Mouse (Mus musculus): ENCODE data around the gene Tenm4. TPM values are rescaled to one million over a fixed set of nuclear protein-coding genes. Genes with fewer than 3 reads are reported as not detected.
A peak's percentile ranks its signal among the peaks of the same experiment; 100 is the strongest.

Gene Tenm4
- polyA plus RNA-seq, 1 experiment from 2014 or later = 38.0 TPM

GRCm38 (mm10) chr7:96210525-96211369 is 39.7 kb downstream of the Tenm4 start:
- peak; percentile 88 for DNase-seq
- Histone ChIP-seq H3K4me1 (ENCODE audit: control insufficient read depth, insufficient read depth, low read length) (peaks cover 19% of the 10 kb centered on the region), H3K36me3 (ENCODE audit: control insufficient read depth, insufficient read depth, low read length) (no peaks in the 10 kb centered on the region), H3K27ac (replicated peaks; ENCODE audit: low read depth, low read length) (peak overlapping the region; percentile 96), H3K27me3 (ENCODE audit: control insufficient read depth, insufficient read depth, low read length) (peaks cover 10% of the 10 kb centered on the region; the same call in 1 of the 2 replicates), H3K9ac (replicated peaks; ENCODE audit: low read length) (peak overlapping the region; percentile 91), H3K4me3 (replicated peaks; ENCODE audit: low read depth, low read length) (peak overlapping the region; percentile 79), H3K9me3 (ENCODE audit: control insufficient read depth, low read length) (no peaks in the 10 kb centered on the region), H3K4me2 (ENCODE audit: low read length) (peak overlapping the region; percentile 98)
- under 1% methylated on average over 62 of the region's 62 CpGs for WGBS
- ATAC-seq (ENCODE audit: low FRiP score, low TSS enrichment) = peak; percentile 69

GRCm38 (mm10) chr7:96211618-96212021 is 40.6 kb downstream of the Tenm4 start:
- ATAC-seq (ENCODE audit: low FRiP score, low TSS enrichment) (no peak), DNase-seq (peak; percentile 55)
- H3K27me3 ChIP-seq (ENCODE audit: control insufficient read depth, insufficient read depth, low read length) = peaks cover 10% of the 10 kb centered on the region; the same call in 1 of the 2 replicates
- peak overlapping the region; percentile 96 for H3K27ac ChIP-seq (replicated peaks; ENCODE audit: low read depth, low read length)
- under 1% methylated on average over 17 of the region's 17 CpGs for WGBS
- H3K9ac ChIP-seq (replicated peaks; ENCODE audit: low read length) = peak overlapping the region; percentile 91
- H3K4me1 ChIP-seq (ENCODE audit: control insufficient read depth, insufficient read depth, low read length) = peaks cover 19% of the 10 kb centered on the region
- no peaks in the 10 kb centered on the region for H3K36me3 ChIP-seq (ENCODE audit: control insufficient read depth, insufficient read depth, low read length)
- H3K4me2 ChIP-seq (ENCODE audit: low read length) = peak overlapping the region; percentile 98
- peak overlapping the region; percentile 79 for H3K4me3 ChIP-seq (replicated peaks; ENCODE audit: low read depth, low read length)
- H3K9me3 ChIP-seq (ENCODE audit: control insufficient read depth, low read length) = no peaks in the 10 kb centered on the region

GRCm38 (mm10) chr7:96212224-96212591 is 41.2 kb downstream of the Tenm4 start:
- Histone ChIP-seq H3K4me2 (ENCODE audit: low read length) (peak overlapping the region; percentile 98), H3K9ac (replicated peaks; ENCODE audit: low read length) (peak overlapping the region; percentile 91), H3K4me1 (ENCODE audit: control insufficient read depth, insufficient read depth, low read length) (peaks cover 19% of the 10 kb centered on the region), H3K27ac (replicated peaks; ENCODE audit: low read depth, low read length) (peak overlapping the region; percentile 72; the same call in 1 of the 2 replicates), H3K27me3 (ENCODE audit: control insufficient read depth, insufficient read depth, low read length) (peaks cover 8% of the 10 kb centered on the region; the same call in 1 of the 2 replicates), H3K36me3 (ENCODE audit: control insufficient read depth, insufficient read depth, low read length) (no peaks in the 10 kb centered on the region), H3K9me3 (ENCODE audit: control insufficient read depth, low read length) (no peaks in the 10 kb centered on the region), H3K4me3 (replicated peaks; ENCODE audit: low read depth, low read length) (peak overlapping the region; percentile 79)
- DNase-seq (peak; percentile 17), ATAC-seq (ENCODE audit: low FRiP score, low TSS enrichment) (no peak)
- under 1% methylated on average over 9 of the region's 9 CpGs for WGBS

GRCm38 (mm10) chr7:96212592-96213541 is 41.8 kb downstream of the Tenm4 start:
- ATAC-seq (ENCODE audit: low FRiP score, low TSS enrichment) = peak; percentile 38; the same call in 1 of the 2 replicates
- WGBS = under 1% methylated on average over 48 of the region's 48 CpGs
- peaks cover 19% of the 10 kb centered on the region for H3K4me1 ChIP-seq (ENCODE audit: control insufficient read depth, insufficient read depth, low read length)

GRCm38 (mm10) chr7:96213741-96214140 is 42.7 kb downstream of the Tenm4 start:
- WGBS = 9% methylated on average over 9 of the region's 10 CpGs
- no peak overlapping the region for H3K27ac ChIP-seq (replicated peaks; ENCODE audit: low read depth, low read length)

More at GRCm38 (mm10) chr7:96212592-96213541, 41.8 kb downstream of the Tenm4 start:
- peak; percentile 74 for DNase-seq
- Histone ChIP-seq H3K9me3 (ENCODE audit: control insufficient read depth, low read length) (no peaks in the 10 kb centered on the region), H3K27ac (replicated peaks; ENCODE audit: low read depth, low read length) (peak overlapping the region; percentile 72), H3K36me3 (ENCODE audit: control insufficient read depth, insufficient read depth, low read length) (no peaks in the 10 kb centered on the region), H3K4me2 (ENCODE audit: low read length) (peak overlapping the region; percentile 98), H3K4me3 (replicated peaks; ENCODE audit: low read depth, low read length) (peak overlapping the region; percentile 79), H3K9ac (replicated peaks; ENCODE audit: low read length) (peak overlapping the region; percentile 91), H3K27me3 (ENCODE audit: control insufficient read depth, insufficient read depth, low read length) (0 out of 2 replicates have a peak, but pooled peaks cover 5% of the 10 kb centered on the region)

GRCm38 (mm10) chr7:96214876-96215275 is 43.8 kb downstream of the Tenm4 start:
- Histone ChIP-seq H3K4me2 (ENCODE audit: low read length) (peak overlapping the region; percentile 98; the same call in 1 of the 2 replicates), H3K4me1 (ENCODE audit: control insufficient read depth, insufficient read depth, low read length) (peaks cover 13% of the 10 kb centered on the region; the same call in 1 of the 2 replicates), H3K27ac (replicated peaks; ENCODE audit: low read depth, low read length) (no peak overlapping the region), H3K9me3 (ENCODE audit: control insufficient read depth, low read length) (no peaks in the 10 kb centered on the region), H3K27me3 (ENCODE audit: control insufficient read depth, insufficient read depth, low read length) (no peaks in the 10 kb centered on the region), H3K4me3 (replicated peaks; ENCODE audit: low read depth, low read length) (no peak overlapping the region), H3K36me3 (ENCODE audit: control insufficient read depth, insufficient read depth, low read length) (no peaks in the 10 kb centered on the region), H3K9ac (replicated peaks; ENCODE audit: low read length) (no peak overlapping the region)
- DNase-seq (no peak), ATAC-seq (ENCODE audit: low FRiP score, low TSS enrichment) (no peak)
- 26% methylated on average over 2 of the region's 2 CpGs for WGBS

More at GRCm38 (mm10) chr7:96213741-96214140, 42.7 kb downstream of the Tenm4 start:
- H3K36me3 ChIP-seq (ENCODE audit: control insufficient read depth, insufficient read depth, low read length) = no peaks in the 10 kb centered on the region
- ATAC-seq (ENCODE audit: low FRiP score, low TSS enrichment) (no peak), DNase-seq (peak; percentile 36)
- H3K4me1 ChIP-seq (ENCODE audit: control insufficient read depth, insufficient read depth, low read length) = peaks cover 19% of the 10 kb centered on the region
- H3K9me3 ChIP-seq (ENCODE audit: control insufficient read depth, low read length) = no peaks in the 10 kb centered on the region
- H3K27me3 ChIP-seq (ENCODE audit: control insufficient read depth, insufficient read depth, low read length) = no peaks in the 10 kb centered on the region
- peak overlapping the region; percentile 98 for H3K4me2 ChIP-seq (ENCODE audit: low read length)
- peak overlapping the region; percentile 38; the same call in 1 of the 2 replicates for H3K9ac ChIP-seq (replicated peaks; ENCODE audit: low read length)
- peak overlapping the region; percentile 79 for H3K4me3 ChIP-seq (replicated peaks; ENCODE audit: low read depth, low read length)

- Histone ChIP-seq H3K27ac (replicated peaks; ENCODE audit: low read depth, low read length) (no peak overlapping the region), H3K9me3 (ENCODE audit: control insufficient read depth, low read length) (no peaks in the 10 kb centered on the region), H3K4me1 (ENCODE audit: control insufficient read depth, insufficient read depth, low read length) (peaks cover 13% of the 10 kb centered on the region; the same call in 1 of the 2 replicates), H3K4me2 (ENCODE audit: low read length) (no peak overlapping the region), H3K4me3 (replicated peaks; ENCODE audit: low read depth, low read length) (no peak overlapping the region), H3K27me3 (ENCODE audit: control insufficient read depth, insufficient read depth, low read length) (no peaks in the 10 kb centered on the region), H3K9ac (replicated peaks; ENCODE audit: low read length) (no peak overlapping the region), H3K36me3 (ENCODE audit: control insufficient read depth, insufficient read depth, low read length) (no peaks in the 10 kb centered on the region)
- 72% methylated on average over 5 of the region's 5 CpGs for WGBS
- ATAC-seq (ENCODE audit: low FRiP score, low TSS enrichment) (no peak), DNase-seq (no peak)
These were observed 45.0 kb downstream of the Tenm4 start for GRCm38 (mm10) chr7:96215894-96216509.

- Histone ChIP-seq H3K4me2 (ENCODE audit: low read length) (no peak overlapping the region), H3K9me3 (ENCODE audit: control insufficient read depth, low read length) (no peaks in the 10 kb centered on the region), H3K27ac (replicated peaks; ENCODE audit: low read depth, low read length) (no peak overlapping the region), H3K4me1 (ENCODE audit: control insufficient read depth, insufficient read depth, low read length) (no peaks in the 10 kb centered on the region), H3K27me3 (ENCODE audit: control insufficient read depth, insufficient read depth, low read length) (no peaks in the 10 kb centered on the region), H3K9ac (replicated peaks; ENCODE audit: low read length) (no peak overlapping the region), H3K4me3 (replicated peaks; ENCODE audit: low read depth, low read length) (no peak overlapping the region), H3K36me3 (ENCODE audit: control insufficient read depth, insufficient read depth, low read length) (no peaks in the 10 kb centered on the region)
- WGBS = 93% methylated on average over 2 of the region's 2 CpGs
- ATAC-seq (ENCODE audit: low FRiP score, low TSS enrichment) (no peak), DNase-seq (no peak)
These were observed 48.3 kb downstream of the Tenm4 start for GRCm38 (mm10) chr7:96219386-96219785.
